Mouse (Mus musculus) neural tube, embryonic 10.5 days (tissue): Measurements from ENCODE around the gene Umad1.

Experiments
- DNase-seq: peaks from one replicate; pipeline ENCODE4 v3.0.0-alpha.2; 2017; ENCODE audit warnings: low spot score; ENCODE audit errors: extremely low spot score

Gene Umad1

GRCm38 (mm10) chr6:8259004-8259666 lies at the start of gene Umad1, which contains the start of the genes Rpa3 and Gm45062:
TSS of gene Umad1 (plus strand) at chr6:8259288.
TSS of gene Rpa3 (minus strand) at chr6:8259173.
TSS of gene Gm45062 (plus strand) at chr6:8259450.
- peak; percentile 97 for DNase-seq

GRCm38 (mm10) chr6:8209866-8210186 lies 49.3 kb upstream of the Umad1 start:
- DNase-seq: no peak

GRCm38 (mm10) chr6:8210661-8211060 lies 48.4 kb upstream of the Umad1 start:
- DNase-seq: no peak

GRCm38 (mm10) chr6:8227035-8227434 lies 32.1 kb upstream of the Umad1 start:
- no peak for DNase-seq

GRCm38 (mm10) chr6:8228596-8228995 lies 30.5 kb upstream of the Umad1 start:
- DNase-seq: no peak

GRCm38 (mm10) chr6:8258316-8258715 lies 772 bp upstream of the Umad1 start:
- DNase-seq: no peak

- no peak for DNase-seq
Measured at GRCm38 (mm10) chr6:8259667-8260044, 568 bp downstream of the Umad1 start.

GRCm38 (mm10) chr6:8271047-8271446 lies 12.0 kb downstream of the Umad1 start:
- DNase-seq: no peak

GRCm38 (mm10) chr6:8274387-8275054 lies 15.4 kb downstream of the Umad1 start:
- DNase-seq: peak; percentile 52

- no peak for DNase-seq
Measured at GRCm38 (mm10) chr6:8275098-8275497, 16.0 kb downstream of the Umad1 start.

GRCm38 (mm10) chr6:8276431-8276830 lies 17.3 kb downstream of the Umad1 start:
- no peak for DNase-seq

GRCm38 (mm10) chr6:8278426-8279002 lies 19.4 kb downstream of the Umad1 start:
- DNase-seq: no peak

- no peak for DNase-seq
Measured at GRCm38 (mm10) chr6:8283255-8283654, 24.2 kb downstream of the Umad1 start.

- DNase-seq: no peak
Measured at GRCm38 (mm10) chr6:8285401-8285960, 26.4 kb downstream of the Umad1 start.

- DNase-seq: no peak
Measured at GRCm38 (mm10) chr6:8286146-8286545, 27.1 kb downstream of the Umad1 start.

- no peak for DNase-seq
Measured at GRCm38 (mm10) chr6:8288755-8289580, 29.9 kb downstream of the Umad1 start.

- DNase-seq: no peak
Measured at GRCm38 (mm10) chr6:8294048-8294784, 35.1 kb downstream of the Umad1 start.

- DNase-seq: no peak
Measured at GRCm38 (mm10) chr6:8299066-8299863, 40.2 kb downstream of the Umad1 start.

- no peak for DNase-seq
Measured at GRCm38 (mm10) chr6:8307878-8308775, 49.0 kb downstream of the Umad1 start.
